Mouse (Mus musculus): ENCODE measurements at regions not wholly inside any gene's neighbourhood (a gene's known extent, or its start where the extent isn't known, plus 50 kb on each side); places are given as distances from the start of the nearest gene placed in this dataset.

DNA sequence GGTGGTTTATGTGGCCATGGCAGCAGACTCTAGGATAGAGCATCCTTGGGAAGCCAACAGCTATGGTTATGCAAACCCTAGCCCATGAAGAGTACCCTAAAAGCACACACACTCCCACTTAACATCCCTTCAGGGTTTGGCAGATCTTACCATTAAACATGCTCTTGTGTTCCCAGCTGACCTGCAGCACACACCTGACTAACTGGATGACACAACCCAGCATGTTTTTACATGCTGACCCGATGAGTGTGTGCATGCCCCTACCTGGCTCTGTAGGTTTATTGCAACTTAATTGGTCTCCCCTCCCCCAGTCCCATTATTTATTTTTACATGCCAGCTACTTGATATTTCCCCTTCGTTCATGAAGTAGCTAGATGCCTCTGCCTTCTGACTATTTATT, 339.0 kb downstream of the Bcor start:
- H3K36me3 ChIP-seq, result no peaks in the 10 kb centered on the region
- H3K9me3 ChIP-seq (replicated peaks), result no peaks in the 10 kb centered on the region
- H3K4me3 ChIP-seq (replicated peaks), result no peak overlapping the region
- no peaks in the 10 kb centered on the region; the same call in 1 of the 2 replicates for H3K27me3 ChIP-seq
- peaks cover 9% of the 10 kb centered on the region; the same call in 1 of the 2 replicates for H3K4me1 ChIP-seq
- no peak overlapping the region for H3K9ac ChIP-seq
- no peak overlapping the region for H3K4me2 ChIP-seq (replicated peaks)
- no peak for ATAC-seq (ENCODE audit: insufficient number of reproducible peaks, low FRiP score, low TSS enrichment, low read depth)
- H3K27ac ChIP-seq (replicated peaks), result no peak overlapping the region
- WGBS, result 58% methylated on average over 2 of the region's 2 CpGs

DNA sequence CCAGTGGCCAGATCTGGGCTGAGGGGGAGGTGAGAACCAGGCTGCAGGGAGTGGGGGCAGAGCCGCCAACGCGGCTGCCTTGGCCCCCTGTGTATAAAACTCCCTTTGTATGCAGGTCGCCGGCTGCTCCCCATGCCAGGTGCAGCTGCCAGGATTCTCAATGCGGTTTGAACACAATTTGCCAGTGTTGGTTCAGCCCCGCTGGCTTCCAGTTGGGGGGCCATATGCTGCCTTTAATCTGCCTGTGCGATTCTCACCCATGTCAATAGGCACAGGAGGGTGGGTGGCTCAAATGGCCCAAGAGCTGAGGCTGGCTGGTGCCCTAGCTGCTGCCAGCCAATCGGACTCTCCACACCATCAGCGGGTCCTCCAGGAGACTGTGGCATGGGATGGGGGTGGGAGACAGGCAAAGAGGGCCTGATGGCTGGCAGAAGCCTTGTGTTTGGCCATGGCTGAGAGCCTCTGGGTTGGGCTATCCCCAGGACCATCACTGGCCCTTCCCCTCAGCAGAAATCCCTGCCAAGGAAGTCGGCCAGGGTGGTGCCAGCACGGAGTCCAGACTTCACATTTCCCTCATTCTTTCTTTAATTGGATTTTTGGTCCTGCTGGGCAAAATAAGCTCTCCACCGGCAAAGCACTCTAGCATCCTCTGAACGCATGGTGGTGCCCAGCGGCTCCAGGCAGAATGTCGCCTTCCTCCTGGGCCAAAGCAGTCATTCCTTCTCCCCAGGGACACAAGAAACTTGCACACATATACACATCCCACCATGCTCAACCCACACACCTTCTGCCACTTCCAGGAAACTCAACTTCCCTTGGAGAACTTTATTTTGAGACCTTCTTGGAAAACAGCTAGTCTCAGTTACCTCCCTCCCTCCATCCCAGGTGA, 338.0 kb downstream of the Bcor start:
- WGBS, result 50% methylated on average over 16 of the region's 16 CpGs
- H3K27ac ChIP-seq (replicated peaks), result no peak overlapping the region
- no peak overlapping the region for H3K9ac ChIP-seq
- H3K9me3 ChIP-seq (replicated peaks), result no peaks in the 10 kb centered on the region
- H3K27me3 ChIP-seq, result no peaks in the 10 kb centered on the region; the same call in 1 of the 2 replicates
- H3K4me3 ChIP-seq (replicated peaks), result no peak overlapping the region
- H3K4me2 ChIP-seq (replicated peaks), result no peak overlapping the region
- peaks cover 9% of the 10 kb centered on the region; the same call in 1 of the 2 replicates for H3K4me1 ChIP-seq
- ATAC-seq (ENCODE audit: insufficient number of reproducible peaks, low FRiP score, low TSS enrichment, low read depth), result peak; percentile 39; the same call in 1 of the 2 replicates
- no peaks in the 10 kb centered on the region for H3K36me3 ChIP-seq

DNA sequence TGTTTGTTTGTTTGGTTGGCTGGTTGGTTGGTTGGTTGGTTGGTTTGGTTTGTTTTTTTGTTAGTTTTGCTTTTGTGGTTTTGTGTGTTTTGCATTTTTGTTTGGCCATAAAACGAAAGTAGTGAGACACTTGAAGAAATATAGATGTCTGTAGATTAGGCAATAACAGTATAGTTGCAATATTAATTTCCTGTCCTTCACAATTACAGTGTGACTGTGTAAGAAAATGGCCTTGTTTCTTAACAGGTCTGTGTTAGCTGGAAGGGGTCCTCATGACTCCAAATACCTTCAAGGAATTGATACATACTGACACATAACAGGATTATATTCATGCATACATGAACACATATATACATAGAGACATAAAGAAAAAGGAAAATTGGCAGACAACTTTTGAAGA, 334.2 kb downstream of the Bcor start:
- no peaks in the 10 kb centered on the region for H3K36me3 ChIP-seq
- H3K4me2 ChIP-seq (replicated peaks), result no peak overlapping the region
- peaks cover 9% of the 10 kb centered on the region; the same call in 1 of the 2 replicates for H3K4me1 ChIP-seq
- no peaks in the 10 kb centered on the region; the same call in 1 of the 2 replicates for H3K27me3 ChIP-seq
- no peak overlapping the region for H3K9ac ChIP-seq
- no peak for ATAC-seq (ENCODE audit: insufficient number of reproducible peaks, low FRiP score, low TSS enrichment, low read depth)
- H3K4me3 ChIP-seq (replicated peaks), result no peak overlapping the region
- WGBS, result 93% methylated on average over 1 of the region's 1 CpGs
- H3K27ac ChIP-seq (replicated peaks), result no peak overlapping the region
- no peaks in the 10 kb centered on the region for H3K9me3 ChIP-seq (replicated peaks)

DNA sequence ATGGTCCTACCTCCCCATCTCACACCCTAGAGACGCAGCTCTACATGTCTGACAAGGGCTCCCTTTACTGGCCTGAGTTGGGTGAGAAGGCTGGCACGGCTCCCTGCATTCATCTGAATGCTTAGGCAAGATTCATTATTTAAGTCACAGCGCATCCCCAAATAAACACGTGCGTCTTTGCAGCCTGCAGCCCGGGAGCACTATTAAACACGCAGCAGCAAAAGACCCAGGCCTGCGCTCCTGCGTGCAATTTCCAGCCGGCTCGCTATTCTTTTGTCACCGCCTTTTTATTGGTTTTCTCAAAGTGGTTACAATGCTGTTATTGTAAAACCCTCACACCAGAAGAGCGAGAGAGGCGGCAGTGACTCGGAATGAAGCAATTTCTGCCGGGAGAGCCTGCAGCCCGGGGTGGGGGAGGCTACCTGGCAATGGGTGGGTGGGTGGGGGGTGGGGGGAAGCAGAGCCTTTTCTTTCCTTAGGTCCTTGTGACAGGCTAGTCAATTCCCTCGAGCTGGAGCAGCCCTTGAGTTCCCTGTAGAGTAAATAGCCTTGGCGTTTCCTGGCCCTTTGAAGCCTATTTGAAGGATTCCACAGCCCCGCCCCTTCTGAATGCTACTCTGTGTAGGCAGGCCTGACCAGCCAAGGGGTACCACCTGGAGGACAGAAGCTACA, 333.3 kb downstream of the Bcor start:
- H3K4me2 ChIP-seq (replicated peaks), result no peak overlapping the region
- H3K27me3 ChIP-seq, result no peaks in the 10 kb centered on the region
- H3K9me3 ChIP-seq (replicated peaks), result no peaks in the 10 kb centered on the region
- H3K4me1 ChIP-seq, result 0 out of 2 replicates have a peak, but pooled peaks cover 5% of the 10 kb centered on the region
- ATAC-seq (ENCODE audit: insufficient number of reproducible peaks, low FRiP score, low TSS enrichment, low read depth), result no peak
- 26% methylated on average over 20 of the region's 20 CpGs for WGBS
- H3K27ac ChIP-seq (replicated peaks), result no peak overlapping the region
- no peaks in the 10 kb centered on the region for H3K36me3 ChIP-seq
- no peak overlapping the region for H3K4me3 ChIP-seq (replicated peaks)
- H3K9ac ChIP-seq, result no peak overlapping the region

DNA sequence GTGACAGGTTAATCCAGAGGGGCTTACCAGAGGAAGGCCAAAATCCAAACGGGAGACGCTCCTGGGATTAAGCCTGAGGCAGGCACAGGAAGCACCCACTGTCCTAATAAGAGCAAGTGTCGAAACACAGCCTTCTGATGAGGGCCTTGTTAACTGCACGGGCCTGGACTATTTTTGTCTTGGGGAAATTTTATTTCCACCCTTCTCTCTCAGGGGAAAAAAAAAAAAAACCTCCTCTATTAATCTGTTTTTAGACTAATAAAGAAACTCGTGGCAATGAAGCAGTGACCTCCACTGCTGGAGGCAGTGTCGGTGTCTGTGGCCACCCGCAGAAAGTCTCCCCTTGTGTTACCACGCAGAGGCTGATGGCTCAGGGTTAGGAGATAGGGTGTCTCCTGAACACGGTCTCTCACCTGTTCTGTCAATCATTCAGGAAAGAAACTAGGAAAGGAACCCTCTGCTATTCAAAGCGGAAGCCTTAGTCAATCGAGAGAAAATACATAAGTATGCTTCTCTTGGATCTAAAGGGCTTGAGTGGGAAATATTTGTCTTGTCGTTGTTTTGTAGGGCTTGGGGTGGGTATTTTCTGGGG, 330.6 kb downstream of the Bcor start:
- H3K27me3 ChIP-seq, result no peaks in the 10 kb centered on the region
- no peaks in the 10 kb centered on the region for H3K36me3 ChIP-seq
- H3K4me2 ChIP-seq (replicated peaks), result no peak overlapping the region
- ATAC-seq (ENCODE audit: insufficient number of reproducible peaks, low FRiP score, low TSS enrichment, low read depth), result no peak
- H3K9me3 ChIP-seq (replicated peaks), result no peaks in the 10 kb centered on the region
- no peaks in the 10 kb centered on the region for H3K4me1 ChIP-seq
- no peak overlapping the region for H3K27ac ChIP-seq (replicated peaks)
- H3K4me3 ChIP-seq (replicated peaks), result no peak overlapping the region
- no peak overlapping the region for H3K9ac ChIP-seq
- 63% methylated on average over 12 of the region's 12 CpGs for WGBS

DNA sequence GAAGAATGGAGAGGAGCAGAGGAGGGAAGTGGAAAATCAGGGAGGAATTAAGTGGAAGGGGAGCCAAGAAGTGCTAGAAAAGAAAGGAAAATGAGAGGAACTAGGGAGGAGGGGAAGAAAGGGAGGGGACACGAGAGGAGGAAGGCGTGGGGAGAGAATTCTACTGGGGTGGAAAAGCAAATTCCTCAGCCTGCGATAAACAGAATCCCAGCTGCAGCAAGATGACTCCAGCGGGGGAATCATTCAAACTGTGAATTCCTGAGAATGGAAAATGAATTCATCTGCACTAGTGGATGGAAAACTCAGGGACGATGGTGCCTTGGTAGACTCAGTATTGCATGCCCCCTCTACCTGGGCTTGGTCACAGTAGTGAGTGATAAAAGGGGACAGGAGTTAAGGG, 322.6 kb downstream of the Bcor start:
- Histone ChIP-seq H3K9me3 (replicated peaks) (no peaks in the 10 kb centered on the region), H3K27me3 (no peaks in the 10 kb centered on the region; the same call in 1 of the 2 replicates), H3K4me3 (replicated peaks) (no peak overlapping the region), H3K36me3 (no peaks in the 10 kb centered on the region), H3K9ac (no peak overlapping the region), H3K27ac (replicated peaks) (no peak overlapping the region), H3K4me2 (replicated peaks) (no peak overlapping the region), H3K4me1 (0 out of 2 replicates have a peak, but pooled peaks cover 9% of the 10 kb centered on the region)
- ATAC-seq (ENCODE audit: insufficient number of reproducible peaks, low FRiP score, low TSS enrichment, low read depth), result no peak
- 38% methylated on average over 5 of the region's 5 CpGs for WGBS

DNA sequence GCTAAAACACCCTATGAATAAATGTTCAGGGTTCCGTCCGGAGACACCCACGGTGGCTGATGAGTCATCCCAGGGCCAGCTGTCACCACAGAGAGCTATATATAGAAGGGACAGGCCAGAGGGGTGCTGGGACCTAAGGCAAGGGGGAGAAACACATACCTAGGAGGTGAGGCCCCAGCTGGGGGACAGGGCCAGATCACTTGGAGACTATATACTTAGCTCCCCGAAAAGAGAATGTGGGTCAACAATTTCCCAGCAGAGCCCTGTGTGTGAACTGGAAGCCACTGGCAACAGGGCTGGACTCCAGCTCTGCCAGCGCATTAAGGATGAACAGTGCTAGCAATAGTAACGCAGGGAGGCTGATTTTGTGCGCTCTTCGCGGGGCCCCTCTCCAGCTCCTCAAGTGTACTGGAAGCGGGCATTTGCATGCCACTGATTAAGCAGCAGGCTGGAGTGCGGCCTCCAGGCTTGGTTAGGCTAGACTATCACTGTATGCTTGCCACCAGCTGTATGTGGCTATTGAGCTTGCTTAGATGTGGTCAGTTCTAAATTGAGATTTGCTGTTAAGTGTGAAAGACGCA, 320.4 kb downstream of the Bcor start:
- Histone ChIP-seq H3K9me3 (replicated peaks) (no peaks in the 10 kb centered on the region), H3K4me2 (replicated peaks) (no peak overlapping the region), H3K36me3 (no peaks in the 10 kb centered on the region), H3K4me1 (0 out of 2 replicates have a peak, but pooled peaks cover 9% of the 10 kb centered on the region), H3K9ac (no peak overlapping the region), H3K27me3 (no peaks in the 10 kb centered on the region; the same call in 1 of the 2 replicates), H3K4me3 (replicated peaks) (no peak overlapping the region), H3K27ac (replicated peaks) (no peak overlapping the region)
- ATAC-seq (ENCODE audit: insufficient number of reproducible peaks, low FRiP score, low TSS enrichment, low read depth), result no peak
- 56% methylated on average over 12 of the region's 12 CpGs for WGBS

DNA sequence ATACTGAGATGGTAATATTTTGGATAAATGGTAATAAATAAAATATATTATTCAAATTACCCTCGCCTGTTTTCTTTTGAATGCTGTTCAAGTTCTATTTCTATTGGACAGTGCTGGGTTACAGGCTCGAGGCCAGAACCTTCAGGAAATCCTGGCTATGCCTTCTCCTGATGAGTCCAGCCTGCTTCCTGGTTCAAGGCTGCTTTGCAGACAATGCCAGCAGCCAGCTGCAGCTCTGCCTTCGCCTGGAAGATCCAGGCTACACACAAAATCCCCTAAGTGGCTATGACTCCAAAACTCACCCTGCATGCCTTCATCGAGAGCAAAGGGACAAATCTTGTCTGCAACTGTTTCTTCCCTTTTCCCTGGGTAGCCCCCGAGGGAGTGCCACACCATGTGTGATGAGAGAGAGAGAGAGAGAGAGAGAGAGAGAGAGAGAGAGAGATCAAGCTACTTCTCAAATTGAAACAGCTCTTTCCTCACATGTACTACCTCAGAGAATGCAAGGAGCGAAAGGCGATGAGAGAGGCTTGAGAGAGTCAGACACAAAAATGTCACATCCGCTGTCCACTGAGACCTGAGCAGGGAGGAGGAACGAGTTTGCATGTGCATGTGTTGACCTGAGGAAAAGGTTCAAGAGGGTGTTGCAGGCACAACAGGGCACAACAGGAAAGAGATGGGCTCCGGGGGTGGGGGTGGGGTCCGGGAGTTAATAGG, 319.7 kb downstream of the Bcor start:
- Histone ChIP-seq H3K36me3 (no peaks in the 10 kb centered on the region), H3K9me3 (replicated peaks) (no peaks in the 10 kb centered on the region), H3K27me3 (no peaks in the 10 kb centered on the region; the same call in 1 of the 2 replicates), H3K9ac (no peak overlapping the region), H3K4me3 (replicated peaks) (no peak overlapping the region), H3K27ac (replicated peaks) (no peak overlapping the region; the same call in 1 of the 2 replicates), H3K4me1 (0 out of 2 replicates have a peak, but pooled peaks cover 9% of the 10 kb centered on the region), H3K4me2 (replicated peaks) (no peak overlapping the region)
- ATAC-seq (ENCODE audit: insufficient number of reproducible peaks, low FRiP score, low TSS enrichment, low read depth), result no peak; the same call in 1 of the 2 replicates
- WGBS, result 44% methylated on average over 10 of the region's 11 CpGs

DNA sequence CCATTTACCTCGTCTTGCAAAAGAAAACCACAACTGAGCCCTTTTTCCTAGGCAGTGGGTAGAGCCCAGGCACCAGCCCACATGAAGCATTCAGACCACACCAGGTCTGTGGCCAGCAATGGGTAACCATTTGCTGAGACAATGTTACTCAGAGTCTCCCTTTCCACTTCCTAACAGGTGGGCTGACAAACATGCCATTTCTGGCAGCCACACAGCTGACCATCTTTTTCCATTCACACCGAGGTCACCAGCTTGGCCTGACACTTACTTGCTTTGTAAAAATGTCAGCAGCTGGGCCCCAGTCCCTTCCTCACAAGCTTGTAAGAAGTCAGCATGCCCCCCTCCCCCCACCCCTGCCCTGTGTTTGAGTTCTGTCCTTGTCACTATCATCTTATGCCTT, 314.6 kb downstream of the Bcor start:
- Histone ChIP-seq H3K4me1 (no peaks in the 10 kb centered on the region), H3K4me3 (replicated peaks) (no peak overlapping the region), H3K9me3 (replicated peaks) (no peaks in the 10 kb centered on the region), H3K27me3 (no peaks in the 10 kb centered on the region), H3K4me2 (replicated peaks) (no peak overlapping the region), H3K9ac (no peak overlapping the region), H3K36me3 (no peaks in the 10 kb centered on the region), H3K27ac (replicated peaks) (no peak overlapping the region)
- 62% methylated on average over 2 of the region's 2 CpGs for WGBS
- ATAC-seq (ENCODE audit: insufficient number of reproducible peaks, low FRiP score, low TSS enrichment, low read depth), result no peak

DNA sequence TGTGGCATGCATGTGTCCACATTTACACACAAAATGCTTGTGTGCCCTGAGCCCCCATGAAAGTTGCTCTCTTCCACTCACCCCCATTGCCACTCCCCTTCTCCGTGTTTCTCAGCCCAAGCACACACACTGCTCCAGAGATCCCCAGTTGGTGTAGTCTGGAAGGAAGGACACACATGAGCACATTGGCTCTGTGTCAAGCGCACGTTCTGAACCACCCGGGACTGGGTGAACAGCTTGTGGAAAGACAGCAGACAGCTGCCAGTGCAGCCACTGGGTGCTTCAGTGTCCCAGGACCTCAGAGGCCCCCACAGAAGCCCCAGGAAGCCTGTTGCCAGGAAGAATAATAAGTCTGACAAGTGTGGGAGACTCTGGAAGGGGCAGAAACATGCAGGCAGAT, 304.2 kb downstream of the Bcor start:
- Histone ChIP-seq H3K4me2 (replicated peaks) (no peak overlapping the region), H3K4me1 (no peaks in the 10 kb centered on the region), H3K27ac (replicated peaks) (no peak overlapping the region), H3K27me3 (peaks cover 10% of the 10 kb centered on the region; the same call in 1 of the 2 replicates), H3K9me3 (replicated peaks) (no peaks in the 10 kb centered on the region), H3K9ac (no peak overlapping the region), H3K4me3 (replicated peaks) (no peak overlapping the region), H3K36me3 (no peaks in the 10 kb centered on the region)
- WGBS, result 63% methylated on average over 4 of the region's 4 CpGs
- no peak for ATAC-seq (ENCODE audit: insufficient number of reproducible peaks, low FRiP score, low TSS enrichment, low read depth)
